Mouse (Mus musculus) brain, embryonic 14.5 days (tissue): ENCODE results near the gene Tgfbrap1. TPM values are rescaled to one million over a fixed set of nuclear protein-coding genes. Genes with fewer than 3 reads are reported as not detected.
A peak's percentile ranks its signal among the peaks of the same experiment; 100 is the strongest.

Source experiments
- DNase-seq: peaks from one replicate; pipeline ENCODE4 v3.0.0-alpha.2; 2011; ENCODE audit warnings: low read depth
- CTCF ChIP-seq: fragments of 200-500 bp; IDR thresholded peaks from 2 replicates; pipeline ENCODE4 v1.5.1; 2012; ENCODE audit warnings: inconsistent platforms, mild to moderate bottlenecking, moderate library complexity, borderline replicate concordance; ENCODE audit not compliant: insufficient read depth, insufficient read length; ENCODE audit errors: extremely low read depth
- POLR2A ChIP-seq: fragments of 200-500 bp; IDR thresholded peaks from 2 replicates; pipeline ENCODE4 v1.6.1; 2012; ENCODE audit warnings: mild to moderate bottlenecking, inconsistent platforms, borderline replicate concordance; ENCODE audit not compliant: poor library complexity, insufficient read depth, insufficient read length, severe bottlenecking; ENCODE audit errors: extremely low read depth
- polyA plus RNA-seq: library from polyadenylated mRNA; depleted of rRNA; stranded (reverse); fragments of >200 nt; gene quantifications from 2 replicates; pipeline ENCODE4 v1.2.3, GENCODE M21; 2012

Tgfbrap1 gene
- polyA plus RNA-seq, 1 experiment: 36.0 TPM

- peak; percentile 14 for DNase-seq
- no peak for TF ChIP-seq POLR2A
- no peak for TF ChIP-seq CTCF
Measured at GRCm38 (mm10) chr1:43091306-43092055, 7.0 kb downstream of the Tgfbrap1 start.

GRCm38 (mm10) chr1:43090418-43090817 lies 8.0 kb downstream of the Tgfbrap1 start:
- TF ChIP-seq CTCF: no peak
- TF ChIP-seq POLR2A: no peak
- no peak for DNase-seq

DNA sequence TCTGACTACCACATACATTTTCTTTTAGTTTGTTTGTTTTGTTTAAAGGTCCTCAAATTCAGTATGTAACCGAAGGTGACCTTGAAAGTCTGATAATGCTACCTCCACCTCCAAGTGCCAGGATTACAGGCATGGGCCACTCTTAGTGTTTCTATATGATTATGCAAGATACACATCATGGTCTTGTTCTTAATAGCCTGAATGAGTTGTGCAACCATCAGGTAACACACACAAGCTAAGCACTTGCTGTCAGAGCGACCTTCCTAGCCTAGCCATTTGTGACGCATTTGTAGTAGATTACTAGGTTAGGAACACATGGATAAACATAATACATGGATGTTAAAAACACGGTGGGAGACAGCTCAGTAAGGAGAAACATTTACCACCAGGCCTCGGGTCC lies 15.5 kb downstream of the Tgfbrap1 start:
- DNase-seq: no peak
- TF ChIP-seq CTCF (no peak), POLR2A (no peak)

DNA sequence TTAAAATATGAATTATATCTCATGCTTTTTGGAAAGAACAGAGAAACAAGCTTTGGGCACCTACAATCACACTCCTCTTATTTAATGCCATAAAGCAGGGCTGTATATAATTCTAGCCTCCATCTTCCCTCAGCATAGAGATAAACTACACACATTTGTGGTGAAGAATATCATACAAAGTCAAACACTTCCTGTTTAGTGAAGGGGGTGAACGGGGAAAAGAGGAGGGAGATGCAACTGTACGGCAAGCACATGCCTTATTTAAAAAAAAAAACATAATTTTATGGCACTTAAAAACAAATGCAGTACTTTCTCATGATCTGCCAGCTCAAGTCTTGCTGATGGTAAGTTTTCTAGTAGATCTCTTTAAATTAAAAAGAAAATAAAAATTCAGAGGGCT lies 20.3 kb downstream of the Tgfbrap1 start:
- DNase-seq: no peak
- TF ChIP-seq CTCF (no peak), POLR2A (no peak)

- DNase-seq: no peak
- TF ChIP-seq CTCF (no peak), POLR2A (no peak)
Measured at GRCm38 (mm10) chr1:43074791-43075190, 23.6 kb downstream of the Tgfbrap1 start.

DNA sequence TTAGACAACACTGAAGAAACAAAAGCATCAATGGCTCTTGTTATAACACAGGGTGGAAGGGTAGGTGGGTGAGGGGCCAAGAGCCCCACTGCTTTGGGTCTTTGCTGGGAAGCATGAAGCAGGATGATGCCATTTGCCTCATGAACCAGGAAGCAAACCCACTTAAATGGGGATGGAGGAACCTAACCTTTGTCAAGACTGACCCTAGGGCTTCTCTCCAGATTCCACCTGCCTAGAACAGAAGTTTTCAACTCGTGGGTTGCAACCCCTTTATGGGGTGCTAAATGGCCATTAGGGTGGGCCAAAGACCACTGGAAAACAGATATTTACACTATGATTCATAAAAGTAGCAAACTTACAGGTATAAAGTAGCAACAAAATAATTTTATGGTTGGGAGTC lies 25.9 kb downstream of the Tgfbrap1 start:
- DNase-seq: no peak
- TF ChIP-seq CTCF: no peak
- TF ChIP-seq POLR2A: no peak

DNA sequence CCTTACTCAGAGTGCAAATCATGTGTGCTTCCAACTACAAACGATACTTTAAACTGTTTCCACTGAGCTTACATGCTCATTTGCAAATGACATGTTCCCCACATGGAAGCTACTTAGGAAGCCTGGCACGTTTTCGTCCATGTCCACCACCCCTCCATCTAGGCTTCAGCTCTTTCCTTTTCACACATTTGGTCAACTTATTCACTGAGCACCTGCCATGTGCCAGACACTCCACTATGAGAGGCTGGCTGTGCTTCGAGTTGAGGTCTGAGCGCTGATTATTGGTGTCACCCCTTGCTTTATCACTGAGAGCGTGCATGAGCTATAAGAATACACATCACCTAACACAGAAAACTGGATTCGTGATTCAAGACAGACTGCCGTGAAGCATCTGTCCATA lies 26.4 kb downstream of the Tgfbrap1 start:
- TF ChIP-seq POLR2A: no peak
- peak; percentile 58 for DNase-seq

- TF ChIP-seq POLR2A (no peak), CTCF (no peak)
- DNase-seq: no peak
Measured at GRCm38 (mm10) chr1:43070726-43071125, 27.7 kb downstream of the Tgfbrap1 start.

DNA sequence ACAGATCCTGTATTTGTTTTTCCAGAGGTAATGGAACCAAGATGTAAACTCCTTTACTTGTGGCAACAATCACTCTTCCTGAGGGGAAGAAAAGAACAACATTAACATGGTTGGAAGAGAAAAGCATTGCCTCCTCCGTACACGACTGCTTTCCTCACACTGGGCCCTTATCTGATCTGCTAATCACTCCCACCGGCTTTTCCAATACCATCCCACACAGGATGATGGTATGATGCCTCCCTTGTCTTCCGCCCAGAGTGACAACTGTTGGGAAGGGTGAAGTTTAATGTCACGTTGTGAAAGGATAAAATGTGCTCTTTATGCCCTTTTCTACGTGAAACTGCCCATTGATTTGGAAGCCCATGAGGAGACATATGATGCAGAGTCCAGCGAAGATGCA lies 30.9 kb downstream of the Tgfbrap1 start:
- DNase-seq: no peak
- TF ChIP-seq CTCF (no peak), POLR2A (no peak)

DNA sequence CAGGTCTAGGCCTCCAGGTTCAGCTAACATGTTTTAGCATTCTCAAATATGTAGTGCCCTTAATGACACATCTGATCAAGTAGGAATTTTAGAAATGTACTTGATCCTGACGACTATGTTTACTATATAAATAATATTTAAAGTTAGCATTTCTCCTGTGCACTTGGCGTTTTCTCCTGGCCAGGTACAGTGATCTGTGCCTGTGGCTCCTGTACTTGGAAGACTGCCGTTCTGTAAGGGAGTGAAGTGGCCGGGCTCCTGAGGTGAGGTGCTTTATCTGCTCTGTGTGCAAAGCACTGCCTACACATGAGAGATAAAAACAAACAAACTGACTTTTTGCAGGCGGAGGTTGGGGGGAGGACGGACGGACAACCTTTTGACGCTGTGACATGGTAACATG lies 31.9 kb downstream of the Tgfbrap1 start:
- DNase-seq: no peak
- TF ChIP-seq CTCF: no peak
- TF ChIP-seq POLR2A: no peak

GRCm38 (mm10) chr1:43065615-43066310 lies 32.7 kb downstream of the Tgfbrap1 start:
- DNase-seq: peak; percentile 92
- TF ChIP-seq CTCF: peak; percentile 94
- no peak for TF ChIP-seq POLR2A

- TF ChIP-seq CTCF (peak; percentile 30; the same call in 1 of the 2 replicates), POLR2A (no peak)
- peak; percentile 27 for DNase-seq
Measured at GRCm38 (mm10) chr1:43051903-43052302, 46.5 kb downstream of the Tgfbrap1 start.

- peak; percentile 67 for DNase-seq
- TF ChIP-seq POLR2A: no peak
- no peak for TF ChIP-seq CTCF
Measured at GRCm38 (mm10) chr1:43047811-43048210, 50.6 kb downstream of the Tgfbrap1 start.
